Mouse (Mus musculus): Measurements from ENCODE around the gene Xpr1. TPM values are rescaled to one million over a fixed set of nuclear protein-coding genes. Genes with fewer than 3 reads are reported as not detected.
A peak's percentile ranks its signal among the peaks of the same experiment; 100 is the strongest.

Xpr1 gene
- 0.12 and 0.19 TPM in 2 replicates for polyA plus RNA-seq (2012)

GRCm38 (mm10) chr1:155416701-155417677 is at the start of gene Xpr1:
TSS of gene Xpr1 (minus strand) at chr1:155417415.
- Histone ChIP-seq H3K27me3 (ENCODE audit: control insufficient read depth) (no peaks in the 10 kb centered on the region), H3K9me3 (ENCODE audit: control insufficient read depth, low read length) (no peaks in the 10 kb centered on the region), H3K4me1 (ENCODE audit: control insufficient read depth) (peaks cover 33% of the 10 kb centered on the region), H3K36me3 (ENCODE audit: control insufficient read depth) (no peaks in the 10 kb centered on the region; the same call in 1 of the 2 replicates), H3K4me3 (replicated peaks) (peak within 1 kb of the TSS; percentile 89)
- TF ChIP-seq GATA1 (IDR thresholded peaks at IDR 0.05; ENCODE audit: low read length) = no peak
- TF ChIP-seq TAL1 (IDR thresholded peaks at IDR 0.05; ENCODE audit: low read length) = no peak

DNA sequence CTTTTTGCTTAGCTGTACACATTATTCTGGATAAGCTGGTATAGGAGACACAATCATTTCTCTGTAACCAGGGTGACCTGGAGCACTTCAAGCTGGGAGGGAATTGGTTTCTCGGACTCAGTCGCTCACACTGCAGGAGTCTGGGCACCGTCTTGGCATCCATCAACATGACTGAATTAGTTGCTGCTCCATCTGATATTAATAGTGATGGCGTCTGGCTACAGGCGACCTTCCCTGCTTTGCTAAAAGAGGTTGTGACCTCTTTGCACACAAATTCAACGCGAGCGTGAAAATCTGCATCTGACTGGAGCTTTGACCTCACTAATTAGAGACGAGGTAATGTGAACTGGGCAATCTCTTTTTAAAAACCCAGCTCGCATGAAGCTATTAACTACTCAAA is 46.2 kb upstream of the Xpr1 start:
- Histone ChIP-seq H3K4me3 (replicated peaks) (no peak overlapping the region), H3K36me3 (ENCODE audit: control insufficient read depth) (no peaks in the 10 kb centered on the region), H3K27me3 (ENCODE audit: control insufficient read depth) (no peaks in the 10 kb centered on the region), H3K4me1 (ENCODE audit: control insufficient read depth) (no peaks in the 10 kb centered on the region), H3K9me3 (ENCODE audit: control insufficient read depth, low read length) (no peaks in the 10 kb centered on the region)
- no peak for TF ChIP-seq GATA1 (IDR thresholded peaks at IDR 0.05; ENCODE audit: low read length)
- no peak for TF ChIP-seq TAL1 (IDR thresholded peaks at IDR 0.05; ENCODE audit: low read length)

DNA sequence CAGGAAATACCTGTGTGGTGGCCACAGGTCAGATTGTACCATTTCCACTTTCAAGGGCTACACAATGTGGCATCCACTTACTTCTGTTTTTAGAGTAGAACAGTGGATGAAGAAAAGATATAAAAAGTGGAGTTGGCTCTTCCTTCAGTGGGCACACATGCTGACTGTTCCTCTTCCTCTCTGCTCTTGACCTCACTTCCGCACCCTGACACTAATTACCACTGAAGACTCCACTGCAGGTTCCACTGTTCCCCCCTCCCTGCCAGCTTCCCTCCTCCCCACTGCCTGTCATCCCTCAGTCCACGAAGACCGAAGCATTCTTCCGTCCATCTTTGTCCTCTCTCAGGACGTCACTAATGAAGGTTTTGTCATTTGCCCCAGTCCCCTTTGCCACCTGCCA is 45.4 kb upstream of the Xpr1 start:
- no peaks in the 10 kb centered on the region for H3K36me3 ChIP-seq (ENCODE audit: control insufficient read depth)
- H3K4me3 ChIP-seq (replicated peaks) = no peak overlapping the region
- no peaks in the 10 kb centered on the region for H3K9me3 ChIP-seq (ENCODE audit: control insufficient read depth, low read length)
- no peaks in the 10 kb centered on the region for H3K27me3 ChIP-seq (ENCODE audit: control insufficient read depth)
- no peak for TF ChIP-seq GATA1 (IDR thresholded peaks at IDR 0.05; ENCODE audit: low read length)
- no peaks in the 10 kb centered on the region for H3K4me1 ChIP-seq (ENCODE audit: control insufficient read depth)

GRCm38 (mm10) chr1:155457532-155457931 is 40.3 kb upstream of the Xpr1 start:
- Histone ChIP-seq H3K4me3 (replicated peaks) (no peak overlapping the region), H3K9me3 (ENCODE audit: control insufficient read depth, low read length) (no peaks in the 10 kb centered on the region)
- TF ChIP-seq GATA1 (IDR thresholded peaks at IDR 0.05; ENCODE audit: low read length) (no peak), TAL1 (IDR thresholded peaks at IDR 0.05; ENCODE audit: low read length) (no peak)

GRCm38 (mm10) chr1:155453180-155453579 is 36.0 kb upstream of the Xpr1 start:
- Histone ChIP-seq H3K9me3 (ENCODE audit: control insufficient read depth, low read length) (no peaks in the 10 kb centered on the region), H3K36me3 (ENCODE audit: control insufficient read depth) (no peaks in the 10 kb centered on the region), H3K4me3 (replicated peaks) (no peak overlapping the region), H3K4me1 (ENCODE audit: control insufficient read depth) (no peaks in the 10 kb centered on the region), H3K27me3 (ENCODE audit: control insufficient read depth) (peaks cover 2% of the 10 kb centered on the region; the same call in 1 of the 2 replicates)
- TF ChIP-seq TAL1 (IDR thresholded peaks at IDR 0.05; ENCODE audit: low read length) (no peak), GATA1 (IDR thresholded peaks at IDR 0.05; ENCODE audit: low read length) (no peak)

More at GRCm38 (mm10) chr1:155457532-155457931, 40.3 kb upstream of the Xpr1 start:
- H3K4me1 ChIP-seq (ENCODE audit: control insufficient read depth) = no peaks in the 10 kb centered on the region
- H3K36me3 ChIP-seq (ENCODE audit: control insufficient read depth) = no peaks in the 10 kb centered on the region
- no peaks in the 10 kb centered on the region for H3K27me3 ChIP-seq (ENCODE audit: control insufficient read depth)

DNA sequence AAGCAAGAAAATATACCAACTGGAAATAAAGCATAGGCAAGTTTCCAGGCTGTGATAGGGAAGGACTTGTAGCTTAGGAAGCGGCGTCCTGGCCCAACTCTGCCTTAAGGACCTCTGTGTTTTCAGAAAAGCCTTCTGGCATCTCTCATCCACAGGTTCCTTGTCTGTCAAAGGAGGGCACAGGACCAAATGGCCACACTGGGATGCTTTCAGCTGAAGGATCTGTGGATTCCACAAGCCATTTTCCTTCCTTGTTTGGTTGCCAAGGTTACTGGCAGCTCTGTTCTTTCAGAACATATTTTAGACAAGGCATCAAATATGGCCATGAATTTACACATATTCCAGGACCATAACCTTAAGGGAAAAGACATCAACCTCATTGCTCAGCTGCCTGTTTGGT is 31.7 kb upstream of the Xpr1 start:
- Histone ChIP-seq H3K9me3 (ENCODE audit: control insufficient read depth, low read length) (no peaks in the 10 kb centered on the region), H3K4me3 (replicated peaks) (no peak overlapping the region), H3K27me3 (ENCODE audit: control insufficient read depth) (peaks cover 2% of the 10 kb centered on the region; the same call in 1 of the 2 replicates), H3K36me3 (ENCODE audit: control insufficient read depth) (no peaks in the 10 kb centered on the region), H3K4me1 (ENCODE audit: control insufficient read depth) (no peaks in the 10 kb centered on the region)
- TF ChIP-seq GATA1 (IDR thresholded peaks at IDR 0.05; ENCODE audit: low read length) = no peak
- no peak for TF ChIP-seq TAL1 (IDR thresholded peaks at IDR 0.05; ENCODE audit: low read length)

GRCm38 (mm10) chr1:155447277-155447676 is 30.1 kb upstream of the Xpr1 start:
- Histone ChIP-seq H3K27me3 (ENCODE audit: control insufficient read depth) (peaks cover 2% of the 10 kb centered on the region; the same call in 1 of the 2 replicates), H3K4me1 (ENCODE audit: control insufficient read depth) (peaks cover 2% of the 10 kb centered on the region; the same call in 1 of the 2 replicates), H3K4me3 (replicated peaks) (no peak overlapping the region), H3K9me3 (ENCODE audit: control insufficient read depth, low read length) (no peaks in the 10 kb centered on the region), H3K36me3 (ENCODE audit: control insufficient read depth) (no peaks in the 10 kb centered on the region)
- no peak for TF ChIP-seq TAL1 (IDR thresholded peaks at IDR 0.05; ENCODE audit: low read length)
- TF ChIP-seq GATA1 (IDR thresholded peaks at IDR 0.05; ENCODE audit: low read length) = no peak

DNA sequence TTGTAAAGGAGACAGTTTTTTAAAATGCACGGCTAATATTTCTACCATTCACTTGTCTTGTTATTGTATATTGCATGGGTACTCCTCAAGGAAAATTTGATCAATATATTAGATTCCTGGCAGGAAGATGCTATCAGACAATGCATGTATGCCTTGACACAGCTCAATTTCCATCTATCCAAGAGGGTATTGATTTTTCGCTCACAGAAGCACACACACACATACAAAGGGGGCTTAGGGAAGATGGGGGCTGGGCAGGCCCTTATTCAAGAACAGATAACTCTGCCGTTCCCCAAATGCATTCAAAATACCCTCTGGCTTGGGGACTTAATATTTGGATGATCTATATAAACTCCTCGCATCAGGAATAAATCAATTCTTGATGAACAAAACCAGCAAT is 25.9 kb upstream of the Xpr1 start:
- H3K27me3 ChIP-seq (ENCODE audit: control insufficient read depth) = peaks cover 4% of the 10 kb centered on the region; the same call in 1 of the 2 replicates
- H3K4me3 ChIP-seq (replicated peaks) = no peak overlapping the region
- peaks cover 2% of the 10 kb centered on the region; the same call in 1 of the 2 replicates for H3K4me1 ChIP-seq (ENCODE audit: control insufficient read depth)
- no peaks in the 10 kb centered on the region for H3K36me3 ChIP-seq (ENCODE audit: control insufficient read depth)
- no peak for TF ChIP-seq GATA1 (IDR thresholded peaks at IDR 0.05; ENCODE audit: low read length)
- H3K9me3 ChIP-seq (ENCODE audit: control insufficient read depth, low read length) = no peaks in the 10 kb centered on the region

- Histone ChIP-seq H3K9me3 (ENCODE audit: control insufficient read depth, low read length) (no peaks in the 10 kb centered on the region), H3K27me3 (ENCODE audit: control insufficient read depth) (peaks cover 4% of the 10 kb centered on the region; the same call in 1 of the 2 replicates), H3K36me3 (ENCODE audit: control insufficient read depth) (no peaks in the 10 kb centered on the region), H3K4me3 (replicated peaks) (no peak overlapping the region), H3K4me1 (ENCODE audit: control insufficient read depth) (peaks cover 2% of the 10 kb centered on the region; the same call in 1 of the 2 replicates)
- no peak for TF ChIP-seq GATA1 (IDR thresholded peaks at IDR 0.05; ENCODE audit: low read length)
- no peak for TF ChIP-seq TAL1 (IDR thresholded peaks at IDR 0.05; ENCODE audit: low read length)
Observed at GRCm38 (mm10) chr1:155442521-155443001, 25.3 kb upstream of the Xpr1 start.
